Mouse (Mus musculus): Measurements from ENCODE around the gene Adgrv1. TPM values are rescaled to one million over a fixed set of nuclear protein-coding genes. Genes with fewer than 3 reads are reported as not detected.
A peak's percentile ranks its signal among the peaks of the same experiment; 100 is the strongest.
"Not testable (repeated sequence)": the region's sequence is repeated elsewhere in the genome, so short reads cannot be mapped to it uniquely, and the experiment has no call there.

Adgrv1 gene
- polyA plus RNA-seq, 1 experiment from 2014 or later: 0.83 TPM

GRCm38 (mm10) chr13:81644047-81644565, 11.2 kb upstream of the Adgrv1 start:
- Histone ChIP-seq H3K4me3 (replicated peaks) (no peak overlapping the region), H3K36me3 (no peaks in the 10 kb centered on the region), H3K4me2 (replicated peaks) (no peak overlapping the region), H3K4me1 (replicated peaks) (0 out of 2 replicates have a peak, but pooled peaks cover 2% of the 10 kb centered on the region), H3K27me3 (replicated peaks) (no peaks in the 10 kb centered on the region), H3K9ac (no peak overlapping the region), H3K27ac (no peak overlapping the region), H3K9me3 (no peaks in the 10 kb centered on the region)
- WGBS: 87% methylated on average over 11 of the region's 11 CpGs
- no peak for ATAC-seq

- ATAC-seq: peak; percentile 44; the same call in 1 of the 2 replicates
- 0 out of 2 replicates have a peak, but pooled peaks cover 2% of the 10 kb centered on the region for H3K4me1 ChIP-seq (replicated peaks)
- H3K36me3 ChIP-seq: no peaks in the 10 kb centered on the region
- no peaks in the 10 kb centered on the region for H3K9me3 ChIP-seq
- 64% methylated on average over 7 of the region's 7 CpGs for WGBS
- no peak overlapping the region for H3K4me3 ChIP-seq (replicated peaks)
- H3K9ac ChIP-seq: no peak overlapping the region
- H3K27me3 ChIP-seq (replicated peaks): no peaks in the 10 kb centered on the region
- H3K4me2 ChIP-seq (replicated peaks): no peak overlapping the region
- H3K27ac ChIP-seq: no peak overlapping the region
Measured at GRCm38 (mm10) chr13:81642491-81643149, 9.7 kb upstream of the Adgrv1 start.

DNA sequence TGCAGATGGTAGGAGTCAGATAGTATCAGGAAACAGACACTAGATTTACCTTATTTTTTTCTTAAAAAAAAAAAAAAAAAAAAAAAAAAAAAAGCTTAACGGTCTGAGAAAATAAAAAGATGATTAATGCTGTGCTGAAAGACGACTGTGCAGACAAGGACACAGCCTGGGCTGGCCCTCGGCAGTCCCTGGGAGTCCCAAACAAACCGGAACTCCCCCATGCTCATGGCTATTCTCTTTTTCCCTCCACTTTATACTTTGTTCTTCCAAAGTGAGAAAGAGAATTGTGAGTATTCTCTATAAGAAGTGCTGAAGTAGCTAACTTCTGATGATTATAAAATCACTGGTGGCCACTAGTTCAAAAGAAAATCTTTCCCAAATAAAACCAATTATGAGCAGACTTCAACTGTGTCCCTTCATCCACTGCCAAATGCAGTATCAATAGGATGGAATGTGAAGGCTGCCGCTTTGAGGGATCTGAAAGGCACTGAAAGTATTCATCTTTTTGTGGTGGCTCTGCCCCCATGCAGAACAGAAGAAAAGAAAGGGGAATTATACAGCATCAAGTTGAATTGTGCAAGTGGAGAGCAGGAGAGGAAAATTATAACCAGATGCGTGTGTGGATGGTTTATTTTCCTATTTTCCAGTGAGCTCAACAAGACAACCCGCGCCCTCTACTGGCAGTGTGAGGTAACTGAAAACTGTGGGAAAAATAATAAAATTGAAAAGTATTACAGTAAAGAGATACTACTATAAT, 8.5 kb upstream of the Adgrv1 start:
- Histone ChIP-seq H3K4me1 (replicated peaks) (0 out of 2 replicates have a peak, but pooled peaks cover 2% of the 10 kb centered on the region), H3K9me3 (no peaks in the 10 kb centered on the region), H3K4me3 (replicated peaks) (no peak overlapping the region), H3K27me3 (replicated peaks) (no peaks in the 10 kb centered on the region), H3K9ac (no peak overlapping the region), H3K36me3 (no peaks in the 10 kb centered on the region), H3K27ac (no peak overlapping the region), H3K4me2 (replicated peaks) (peak overlapping the region; percentile 49)
- no peak for ATAC-seq
- WGBS: 15% methylated on average over 7 of the region's 8 CpGs

DNA sequence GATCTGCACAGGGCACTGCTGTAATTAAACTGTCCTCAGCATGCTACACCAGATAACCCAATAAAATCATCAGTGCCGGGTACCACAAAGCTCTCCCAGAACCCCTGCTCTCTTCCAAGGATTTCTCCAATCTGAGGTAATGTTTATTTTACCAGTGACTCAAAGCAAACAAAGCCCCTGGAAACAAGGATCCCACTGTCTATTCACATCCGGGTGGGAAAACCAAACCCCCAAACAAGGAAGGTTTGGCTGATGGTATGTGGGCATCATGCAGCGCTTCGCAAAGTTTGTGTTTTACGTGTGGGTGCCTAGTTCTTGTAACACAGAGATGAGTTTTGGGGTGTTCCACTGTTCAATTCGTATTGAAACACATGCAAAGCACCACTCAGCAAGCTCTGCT, 7.9 kb upstream of the Adgrv1 start:
- Histone ChIP-seq H3K9me3 (no peaks in the 10 kb centered on the region), H3K4me3 (replicated peaks) (no peak overlapping the region), H3K4me1 (replicated peaks) (0 out of 2 replicates have a peak, but pooled peaks cover 2% of the 10 kb centered on the region), H3K36me3 (no peaks in the 10 kb centered on the region), H3K9ac (no peak overlapping the region), H3K27me3 (replicated peaks) (no peaks in the 10 kb centered on the region), H3K4me2 (replicated peaks) (no peak overlapping the region), H3K27ac (no peak overlapping the region)
- ATAC-seq: peak; percentile 41; the same call in 1 of the 2 replicates
- 28% methylated on average over 6 of the region's 6 CpGs for WGBS

GRCm38 (mm10) chr13:81639624-81640023, 6.7 kb upstream of the Adgrv1 start:
- H3K9me3 ChIP-seq: no peaks in the 10 kb centered on the region
- ATAC-seq: no peak
- H3K4me1 ChIP-seq (replicated peaks): 0 out of 2 replicates have a peak, but pooled peaks cover 2% of the 10 kb centered on the region
- H3K27me3 ChIP-seq (replicated peaks): no peaks in the 10 kb centered on the region
- H3K4me3 ChIP-seq (replicated peaks): no peak overlapping the region
- no peaks in the 10 kb centered on the region for H3K36me3 ChIP-seq
- H3K9ac ChIP-seq: no peak overlapping the region
- WGBS: 52% methylated on average over 4 of the region's 4 CpGs
- no peak overlapping the region for H3K27ac ChIP-seq
- H3K4me2 ChIP-seq (replicated peaks): no peak overlapping the region

- WGBS: 70% methylated on average over 5 of the region's 5 CpGs
- no peak for ATAC-seq
- no peak overlapping the region for H3K9ac ChIP-seq
- H3K4me1 ChIP-seq (replicated peaks): peaks cover 6% of the 10 kb centered on the region; the same call in 1 of the 2 replicates
- no peak overlapping the region for H3K27ac ChIP-seq
- H3K4me2 ChIP-seq (replicated peaks): no peak overlapping the region
- no peak overlapping the region for H3K4me3 ChIP-seq (replicated peaks)
- no peaks in the 10 kb centered on the region for H3K9me3 ChIP-seq
- H3K27me3 ChIP-seq (replicated peaks): peaks cover 7% of the 10 kb centered on the region
- H3K36me3 ChIP-seq: no peaks in the 10 kb centered on the region
Measured at GRCm38 (mm10) chr13:81630566-81630965, 2.4 kb downstream of the Adgrv1 start.

DNA sequence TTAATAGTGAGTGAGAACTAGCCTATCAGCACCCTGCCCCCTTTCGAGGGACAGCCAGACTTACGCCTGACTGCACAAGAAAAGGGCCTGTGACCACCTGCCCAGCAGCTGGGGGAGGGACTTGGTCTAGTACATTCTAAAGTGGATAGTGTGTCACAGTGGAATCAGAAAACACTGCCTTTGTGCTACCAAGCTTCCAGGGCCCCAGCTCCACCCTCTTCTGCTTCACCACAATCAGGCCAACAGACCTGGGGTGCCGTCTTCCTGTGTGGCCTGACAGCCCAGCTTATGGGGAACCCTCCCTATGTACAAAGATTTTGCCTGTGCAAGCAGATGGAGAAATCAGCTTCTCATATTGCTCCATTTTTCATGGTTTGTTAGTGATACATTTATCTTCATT, 3.6 kb downstream of the Adgrv1 start:
- 83% methylated on average over 3 of the region's 3 CpGs for WGBS

DNA sequence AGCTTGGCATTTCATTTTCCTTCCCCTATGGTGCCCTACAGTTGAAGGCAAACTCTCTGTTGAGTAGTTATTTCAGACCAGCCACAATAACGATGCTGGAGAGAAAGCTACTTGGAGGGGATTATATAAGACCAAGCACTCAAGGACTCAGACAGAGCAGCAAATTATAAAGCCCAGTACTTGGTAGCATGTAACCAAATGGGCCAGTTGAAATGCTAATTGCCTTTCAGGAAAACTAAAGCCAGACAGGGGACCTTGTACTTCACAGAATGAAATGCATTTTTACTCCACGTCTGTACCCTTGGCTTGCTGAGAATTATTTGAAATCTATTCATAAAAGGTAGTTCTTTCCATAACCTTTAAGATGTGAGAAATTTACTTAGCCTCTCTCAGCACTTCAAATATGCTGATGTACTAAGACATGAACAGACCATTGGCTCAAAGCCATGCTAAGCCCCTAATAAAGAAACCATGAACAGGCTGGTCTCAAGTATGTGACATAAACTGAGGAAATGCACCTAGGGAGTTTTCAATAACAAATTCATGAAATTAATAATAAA, 4.2 kb downstream of the Adgrv1 start:
- Histone ChIP-seq H3K36me3 (no peaks in the 10 kb centered on the region), H3K27me3 (replicated peaks) (peaks cover 7% of the 10 kb centered on the region), H3K4me1 (replicated peaks) (peaks cover 6% of the 10 kb centered on the region; the same call in 1 of the 2 replicates), H3K4me2 (replicated peaks) (no peak overlapping the region), H3K27ac (no peak overlapping the region), H3K9me3 (no peaks in the 10 kb centered on the region), H3K9ac (no peak overlapping the region), H3K4me3 (replicated peaks) (no peak overlapping the region)
- no peak for ATAC-seq
- 63% methylated on average over 2 of the region's 2 CpGs for WGBS

More for the DNA sequence above, 3.6 kb downstream of the Adgrv1 start:
- no peaks in the 10 kb centered on the region for H3K9me3 ChIP-seq
- H3K9ac ChIP-seq: no peak overlapping the region
- no peak for ATAC-seq
- peaks cover 6% of the 10 kb centered on the region; the same call in 1 of the 2 replicates for H3K4me1 ChIP-seq (replicated peaks)
- no peaks in the 10 kb centered on the region for H3K36me3 ChIP-seq
- no peak overlapping the region for H3K27ac ChIP-seq
- peaks cover 7% of the 10 kb centered on the region for H3K27me3 ChIP-seq (replicated peaks)
- H3K4me2 ChIP-seq (replicated peaks): no peak overlapping the region
- no peak overlapping the region for H3K4me3 ChIP-seq (replicated peaks)

- H3K4me1 ChIP-seq (replicated peaks); H3K4me3 ChIP-seq (replicated peaks); H3K9me3 ChIP-seq; H3K27ac ChIP-seq; H3K36me3 ChIP-seq; H3K9ac ChIP-seq; H3K27me3 ChIP-seq (replicated peaks); ATAC-seq; H3K4me2 ChIP-seq (replicated peaks): not testable (repeated sequence)
- WGBS: 91% methylated on average over 1 of the region's 1 CpGs
Measured at GRCm38 (mm10) chr13:81627861-81628260, 5.1 kb downstream of the Adgrv1 start.

GRCm38 (mm10) chr13:81610349-81610748, 22.6 kb downstream of the Adgrv1 start:
- H3K36me3 ChIP-seq: no peaks in the 10 kb centered on the region
- H3K9me3 ChIP-seq: no peaks in the 10 kb centered on the region
- H3K4me1 ChIP-seq (replicated peaks): no peaks in the 10 kb centered on the region
- H3K27me3 ChIP-seq (replicated peaks): no peaks in the 10 kb centered on the region
- 89% methylated on average over 4 of the region's 4 CpGs for WGBS
- H3K4me2 ChIP-seq (replicated peaks): no peak overlapping the region
- H3K4me3 ChIP-seq (replicated peaks): no peak overlapping the region
- H3K27ac ChIP-seq: no peak overlapping the region
- ATAC-seq: no peak
- no peak overlapping the region for H3K9ac ChIP-seq

- WGBS: 72% methylated on average over 2 of the region's 2 CpGs
- ATAC-seq: no peak
- Histone ChIP-seq H3K9ac (no peak overlapping the region), H3K9me3 (no peaks in the 10 kb centered on the region), H3K4me3 (replicated peaks) (no peak overlapping the region), H3K27ac (no peak overlapping the region), H3K4me1 (replicated peaks) (no peaks in the 10 kb centered on the region), H3K27me3 (replicated peaks) (no peaks in the 10 kb centered on the region), H3K36me3 (no peaks in the 10 kb centered on the region), H3K4me2 (replicated peaks) (no peak overlapping the region)
Measured at GRCm38 (mm10) chr13:81606991-81607390, 26.0 kb downstream of the Adgrv1 start.

GRCm38 (mm10) chr13:81596910-81597607, 35.9 kb downstream of the Adgrv1 start:
- no peaks in the 10 kb centered on the region for H3K9me3 ChIP-seq
- no peaks in the 10 kb centered on the region for H3K27me3 ChIP-seq (replicated peaks)
- H3K4me2 ChIP-seq (replicated peaks): no peak overlapping the region
- no peak for ATAC-seq
- no peak overlapping the region for H3K9ac ChIP-seq
- WGBS: 78% methylated on average over 9 of the region's 9 CpGs
- H3K4me3 ChIP-seq (replicated peaks): no peak overlapping the region
- no peaks in the 10 kb centered on the region for H3K4me1 ChIP-seq (replicated peaks)
- no peaks in the 10 kb centered on the region for H3K36me3 ChIP-seq
- no peak overlapping the region for H3K27ac ChIP-seq

Measured in intestine, embryonic 15.5 days (tissue).